Mouse (Mus musculus): ENCODE measurements around the gene Ric1.

- TF ChIP-seq CTCF (conservative IDR thresholded peaks at IDR 0.05; ENCODE audit: low read length) (0 out of 2 replicates have a peak, but pooled peaks have one; percentile 6), POU5F1 (IDR thresholded peaks at IDR 0.05; ENCODE audit: borderline replicate concordance, low read length) (no peak)
Measured at GRCm38 (mm10) chr19:29550618-29551017, 28.5 kb downstream of the Ric1 start.

Measured in E14TG2a.4 (cell line).